Mouse (Mus musculus): ENCODE measurements around the gene Sap30bp. TPM values are rescaled to one million over a fixed set of nuclear protein-coding genes. Genes with fewer than 3 reads are reported as not detected.

Gene Sap30bp
- polyA plus RNA-seq, 1 experiment from 2014 or later: 23.5 TPM

- 71% methylated on average over 7 of the region's 7 CpGs for WGBS
- peak overlapping the region; percentile 98 for H3K27ac ChIP-seq (ENCODE audit: low read length)
Measured at GRCm38 (mm10) chr11:115898446-115898845, 34.6 kb upstream of the Sap30bp start.

GRCm38 (mm10) chr11:115898886-115899285 lies 34.2 kb upstream of the Sap30bp start:
- peaks cover 44% of the 10 kb centered on the region for H3K4me1 ChIP-seq (ENCODE audit: control insufficient read depth, insufficient read depth, low read length)
- 0 out of 2 replicates have a peak, but pooled peaks cover 6% of the 10 kb centered on the region for H3K36me3 ChIP-seq (ENCODE audit: control insufficient read depth, insufficient read depth)
- WGBS: 18% methylated on average over 4 of the region's 4 CpGs
- no peak overlapping the region for H3K4me2 ChIP-seq (ENCODE audit: low read depth, low read length)
- no peak overlapping the region for H3K4me3 ChIP-seq (ENCODE audit: low read length)
- peak overlapping the region; percentile 98 for H3K27ac ChIP-seq (ENCODE audit: low read length)
- H3K27me3 ChIP-seq (ENCODE audit: control insufficient read depth, insufficient read depth, low read length): no peaks in the 10 kb centered on the region
- H3K9ac ChIP-seq (ENCODE audit: low read length): no peak overlapping the region
- no peaks in the 10 kb centered on the region for H3K9me3 ChIP-seq (replicated peaks; ENCODE audit: control insufficient read depth, low read length)
- ATAC-seq (replicated peaks; ENCODE audit: extremely low read depth, insufficient read depth, low FRiP score): no peak

More at GRCm38 (mm10) chr11:115898446-115898845, 34.6 kb upstream of the Sap30bp start:
- Histone ChIP-seq H3K36me3 (ENCODE audit: control insufficient read depth, insufficient read depth) (peaks cover 9% of the 10 kb centered on the region; the same call in 1 of the 2 replicates), H3K9me3 (replicated peaks; ENCODE audit: control insufficient read depth, low read length) (no peaks in the 10 kb centered on the region), H3K4me2 (ENCODE audit: low read depth, low read length) (no peak overlapping the region), H3K4me1 (ENCODE audit: control insufficient read depth, insufficient read depth, low read length) (peaks cover 40% of the 10 kb centered on the region), H3K9ac (ENCODE audit: low read length) (peak overlapping the region; percentile 21; the same call in 1 of the 2 replicates), H3K27me3 (ENCODE audit: control insufficient read depth, insufficient read depth, low read length) (no peaks in the 10 kb centered on the region), H3K4me3 (ENCODE audit: low read length) (no peak overlapping the region)
- ATAC-seq (replicated peaks; ENCODE audit: extremely low read depth, insufficient read depth, low FRiP score): no peak

DNA sequence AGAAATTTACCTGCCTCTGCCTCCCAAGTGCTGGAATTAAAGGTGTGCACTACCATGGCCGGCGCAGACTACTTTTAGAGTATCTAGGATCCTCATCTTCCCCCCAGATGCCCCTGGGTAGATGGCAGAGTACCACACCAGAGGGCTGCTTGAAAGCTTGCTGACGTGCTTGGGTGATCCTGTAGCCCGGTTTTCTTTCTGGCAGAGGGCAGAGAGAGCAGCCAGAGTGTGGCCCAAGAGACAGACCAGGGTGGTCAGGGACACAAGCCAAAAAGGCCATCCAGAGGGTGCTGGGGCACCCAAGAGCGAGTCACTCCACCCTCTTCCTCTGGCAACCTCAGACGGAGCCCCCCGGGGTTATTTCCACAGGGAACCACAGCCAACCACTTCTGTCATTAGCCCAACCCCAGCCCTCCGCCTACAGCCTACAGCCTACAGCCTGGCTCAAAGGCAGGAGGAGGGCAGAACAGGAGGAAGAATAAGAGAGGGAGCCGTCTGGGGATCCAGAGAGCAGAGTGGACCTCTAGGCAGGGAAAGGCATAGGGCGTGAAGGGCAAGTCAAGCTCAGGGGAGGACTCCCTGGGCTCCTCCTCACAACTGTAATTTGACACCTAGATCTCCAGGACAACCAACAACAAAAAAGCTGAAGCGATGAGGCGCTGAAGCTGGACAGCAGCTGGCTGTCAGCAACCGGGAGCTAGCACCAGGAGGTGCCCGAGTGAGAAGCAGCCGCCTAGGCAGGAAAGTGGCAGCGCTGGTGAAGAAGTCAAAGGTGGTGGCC lies 33.4 kb upstream of the Sap30bp start, which contains the start of gene Smim5:
Gene Smim5 (plus strand): TSS at position 481 of the 781 bp plus-strand sequence.
- H3K27ac ChIP-seq (ENCODE audit: low read length): peak within 1 kb of the TSS; percentile 98
- 23% methylated on average over 16 of the region's 16 CpGs for WGBS
- H3K4me3 ChIP-seq (ENCODE audit: low read length): peak within 1 kb of the TSS; percentile 57
- no peaks in the 10 kb centered on the region for H3K9me3 ChIP-seq (replicated peaks; ENCODE audit: control insufficient read depth, low read length)
- 0 out of 2 replicates have a peak, but pooled peaks cover 6% of the 10 kb centered on the region for H3K36me3 ChIP-seq (ENCODE audit: control insufficient read depth, insufficient read depth)
- peak; percentile 53 for ATAC-seq (replicated peaks; ENCODE audit: extremely low read depth, insufficient read depth, low FRiP score)
- H3K4me1 ChIP-seq (ENCODE audit: control insufficient read depth, insufficient read depth, low read length): peaks cover 51% of the 10 kb centered on the region
- peak within 1 kb of the TSS; percentile 75 for H3K9ac ChIP-seq (ENCODE audit: low read length)
- peak within 1 kb of the TSS; percentile 67 for H3K4me2 ChIP-seq (ENCODE audit: low read depth, low read length)
- no peaks in the 10 kb centered on the region for H3K27me3 ChIP-seq (ENCODE audit: control insufficient read depth, insufficient read depth, low read length)

- Histone ChIP-seq H3K9me3 (replicated peaks; ENCODE audit: control insufficient read depth, low read length) (no peaks in the 10 kb centered on the region), H3K36me3 (ENCODE audit: control insufficient read depth, insufficient read depth) (0 out of 2 replicates have a peak, but pooled peaks cover 4% of the 10 kb centered on the region), H3K4me2 (ENCODE audit: low read depth, low read length) (peak overlapping the region; percentile 67), H3K9ac (ENCODE audit: low read length) (peak overlapping the region; percentile 75), H3K4me3 (ENCODE audit: low read length) (peak overlapping the region; percentile 57), H3K27me3 (ENCODE audit: control insufficient read depth, insufficient read depth, low read length) (no peaks in the 10 kb centered on the region), H3K27ac (ENCODE audit: low read length) (peak overlapping the region; percentile 98), H3K4me1 (ENCODE audit: control insufficient read depth, insufficient read depth, low read length) (peaks cover 59% of the 10 kb centered on the region)
- ATAC-seq (replicated peaks; ENCODE audit: extremely low read depth, insufficient read depth, low FRiP score): no peak
- 53% methylated on average over 8 of the region's 8 CpGs for WGBS
Measured at GRCm38 (mm10) chr11:115900561-115901337, 32.3 kb upstream of the Sap30bp start.

- H3K4me1 ChIP-seq (ENCODE audit: control insufficient read depth, insufficient read depth, low read length): peaks cover 59% of the 10 kb centered on the region
- H3K9ac ChIP-seq (ENCODE audit: low read length): peak overlapping the region; percentile 75
- H3K4me3 ChIP-seq (ENCODE audit: low read length): peak overlapping the region; percentile 57
- H3K27me3 ChIP-seq (ENCODE audit: control insufficient read depth, insufficient read depth, low read length): no peaks in the 10 kb centered on the region
- peak overlapping the region; percentile 67 for H3K4me2 ChIP-seq (ENCODE audit: low read depth, low read length)
- ATAC-seq (replicated peaks; ENCODE audit: extremely low read depth, insufficient read depth, low FRiP score): no peak
- peak overlapping the region; percentile 98 for H3K27ac ChIP-seq (ENCODE audit: low read length)
- 52% methylated on average over 9 of the region's 9 CpGs for WGBS
- peaks cover 6% of the 10 kb centered on the region; the same call in 1 of the 2 replicates for H3K36me3 ChIP-seq (ENCODE audit: control insufficient read depth, insufficient read depth)
- no peaks in the 10 kb centered on the region for H3K9me3 ChIP-seq (replicated peaks; ENCODE audit: control insufficient read depth, low read length)
Measured at GRCm38 (mm10) chr11:115901338-115902161, 31.5 kb upstream of the Sap30bp start.

GRCm38 (mm10) chr11:115902177-115902576 lies 30.9 kb upstream of the Sap30bp start:
- Histone ChIP-seq H3K36me3 (ENCODE audit: control insufficient read depth, insufficient read depth) (peaks cover 7% of the 10 kb centered on the region; the same call in 1 of the 2 replicates), H3K9me3 (replicated peaks; ENCODE audit: control insufficient read depth, low read length) (no peaks in the 10 kb centered on the region), H3K27ac (ENCODE audit: low read length) (peak overlapping the region; percentile 98), H3K4me1 (ENCODE audit: control insufficient read depth, insufficient read depth, low read length) (peaks cover 59% of the 10 kb centered on the region), H3K4me3 (ENCODE audit: low read length) (peak overlapping the region; percentile 57), H3K4me2 (ENCODE audit: low read depth, low read length) (peak overlapping the region; percentile 67), H3K27me3 (ENCODE audit: control insufficient read depth, insufficient read depth, low read length) (no peaks in the 10 kb centered on the region), H3K9ac (ENCODE audit: low read length) (peak overlapping the region; percentile 75)
- WGBS: 32% methylated on average over 5 of the region's 5 CpGs
- ATAC-seq (replicated peaks; ENCODE audit: extremely low read depth, insufficient read depth, low FRiP score): peak; percentile 46

DNA sequence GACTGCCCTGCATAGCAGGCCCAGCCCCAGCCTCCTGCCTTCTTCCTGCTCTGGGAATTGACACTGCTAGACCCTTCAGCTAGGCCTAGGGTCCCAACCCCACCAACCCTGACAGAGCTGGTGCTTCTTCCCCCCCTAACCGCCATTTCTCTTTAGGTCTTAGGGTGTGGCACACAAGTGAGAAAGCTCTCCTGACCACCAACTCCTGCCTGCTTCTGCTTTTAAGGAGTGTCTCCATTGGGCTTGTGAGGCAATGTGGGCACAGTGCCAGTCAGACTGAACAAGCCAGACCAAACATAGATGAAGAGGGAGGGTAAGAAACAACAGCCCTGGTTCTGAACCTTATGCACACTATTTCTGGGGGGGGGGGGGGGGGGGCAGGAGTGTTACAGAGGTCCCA lies 30.3 kb upstream of the Sap30bp start:
- 28% methylated on average over 1 of the region's 1 CpGs for WGBS
- H3K9me3 ChIP-seq (replicated peaks; ENCODE audit: control insufficient read depth, low read length): no peaks in the 10 kb centered on the region
- ATAC-seq (replicated peaks; ENCODE audit: extremely low read depth, insufficient read depth, low FRiP score): no peak

More for the DNA sequence above, 30.3 kb upstream of the Sap30bp start:
- H3K36me3 ChIP-seq (ENCODE audit: control insufficient read depth, insufficient read depth): peaks cover 11% of the 10 kb centered on the region; the same call in 1 of the 2 replicates
- no peaks in the 10 kb centered on the region for H3K27me3 ChIP-seq (ENCODE audit: control insufficient read depth, insufficient read depth, low read length)
- H3K9ac ChIP-seq (ENCODE audit: low read length): peak overlapping the region; percentile 75
- peaks cover 59% of the 10 kb centered on the region for H3K4me1 ChIP-seq (ENCODE audit: control insufficient read depth, insufficient read depth, low read length)
- H3K4me3 ChIP-seq (ENCODE audit: low read length): peak overlapping the region; percentile 57
- peak overlapping the region; percentile 98 for H3K27ac ChIP-seq (ENCODE audit: low read length)
- peak overlapping the region; percentile 67 for H3K4me2 ChIP-seq (ENCODE audit: low read depth, low read length)
